In genomic region chr2:158305948-158306695, GRCm38 (mm10) we compare ENCODE assay signal across 9 mouse cellular contexts. TPM values are rescaled to one million over a fixed set of nuclear protein-coding genes. Genes with fewer than 3 reads are reported as not detected.
A peak's percentile ranks its signal among the peaks of the same experiment; 100 is the strongest.
DNase-seq lines count a peak whose midpoint lies in the region; ATAC-seq and TF ChIP-seq lines count a peak whose summit lies in the region.
"Had no signal": no experiment of that assay in that cellular context is flagged by ENCODE, and none has a peak within 500 bp of the region (broad histone marks: within the 10 kb centered on the region; RNA-seq: fewer than 3 reads in every experiment).

TSS of gene Lbp (plus strand) at chr2:158306493.

- 0 out of 2 replicates have a peak, but pooled peaks cover 2% of the 10 kb centered on the region for H3K4me1 ChIP-seq in hindbrain, embryonic 11.5 days (replicated peaks; ENCODE audit: control insufficient read depth, insufficient read depth, low read length)
- H3K4me1 ChIP-seq in hindbrain, embryonic 16.5 days (ENCODE audit: control insufficient read depth, insufficient read depth, low read depth, low read length) = no peaks in the 10 kb centered on the region
- H3K4me1 ChIP-seq in intestine, postnatal 0 days (replicated peaks; ENCODE audit: control insufficient read depth, insufficient read depth, low read length) = no peaks in the 10 kb centered on the region; the same call in 1 of the 2 replicates
- H3K4me1 ChIP-seq in stomach, embryonic 15.5 days = 0 out of 2 replicates have a peak, but pooled peaks cover 6% of the 10 kb centered on the region

- TF ChIP-seq CTCF in intestine, postnatal 0 days (IDR thresholded peaks at IDR 0.05; ENCODE audit: low read depth) = no peak

- intact Hi-C loops in gastrocnemius, postnatal 14 days (cut with DNase I; ENCODE audit: low total_unique reads) = no loop called here

- DNase-seq in hindbrain, embryonic 11.5 days (ENCODE audit: low spot score) = peak; percentile 23
- DNase-seq in gastrocnemius, postnatal 14 days = peak; percentile 60
- peak; percentile 83 to 90 for DNase-seq in lung, adult 18-20 months
- no peak for DNase-seq in cerebellum, postnatal 10 days

- H3K4me3 ChIP-seq in hindbrain, embryonic 11.5 days (ENCODE audit: low read depth, low read length) = no peak within 1 kb of the TSS
- H3K4me3 ChIP-seq in hindbrain, embryonic 16.5 days (ENCODE audit: low read length) = no peak within 1 kb of the TSS
- H3K4me3 ChIP-seq in intestine, postnatal 0 days (ENCODE audit: low read depth, low read length) = no peak within 1 kb of the TSS
- H3K4me3 ChIP-seq in stomach, embryonic 15.5 days (replicated peaks) = no peak within 1 kb of the TSS
- H3K4me3 ChIP-seq: limb, embryonic 15.5 days had no signal

- H3K9ac ChIP-seq in hindbrain, embryonic 11.5 days (ENCODE audit: low read depth, low read length) = no peak within 1 kb of the TSS
- no peak within 1 kb of the TSS for H3K9ac ChIP-seq in hindbrain, embryonic 16.5 days (ENCODE audit: low read depth, low read length)
- H3K9ac ChIP-seq in intestine, postnatal 0 days (ENCODE audit: low read depth, low read length) = no peak within 1 kb of the TSS
- H3K9ac ChIP-seq in stomach, embryonic 15.5 days = no peak within 1 kb of the TSS
- H3K9ac ChIP-seq: limb, embryonic 15.5 days had no signal

- ATAC-seq in hindbrain, embryonic 11.5 days (ENCODE audit: low FRiP score) = peak; percentile 27; the same call in 1 of the 2 replicates
- ATAC-seq in hindbrain, embryonic 16.5 days = no peak
- ATAC-seq in intestine, postnatal 0 days = peak; percentile 81
- peak; percentile 74 for ATAC-seq in stomach, embryonic 15.5 days (ENCODE audit: insufficient read depth, low FRiP score, low read depth)
- ATAC-seq in activated CD4-positive, CD25-positive, alpha-beta regulatory T cell, adult 4 months = no peak

- H3K9me3 ChIP-seq in hindbrain, embryonic 11.5 days (ENCODE audit: control insufficient read depth, low read length) = no peaks in the 10 kb centered on the region
- H3K9me3 ChIP-seq in hindbrain, embryonic 16.5 days (ENCODE audit: control insufficient read depth, low read length) = no peaks in the 10 kb centered on the region
- H3K9me3 ChIP-seq in intestine, postnatal 0 days (ENCODE audit: control insufficient read depth) = no peaks in the 10 kb centered on the region
- H3K9me3 ChIP-seq in stomach, embryonic 15.5 days = no peaks in the 10 kb centered on the region
- H3K9me3 ChIP-seq: limb, embryonic 15.5 days had no signal

- WGBS in hindbrain, embryonic 11.5 days = 49% methylated on average over 13 of the region's 13 CpGs
- 48% methylated on average over 13 of the region's 13 CpGs for WGBS in hindbrain, embryonic 16.5 days
- WGBS in intestine, postnatal 0 days = 19% methylated on average over 12 of the region's 13 CpGs
- WGBS in stomach, embryonic 15.5 days = 24% methylated on average over 13 of the region's 13 CpGs

- no peaks in the 10 kb centered on the region for H3K27me3 ChIP-seq in hindbrain, embryonic 11.5 days (ENCODE audit: control insufficient read depth, insufficient read depth, low read length)
- H3K27me3 ChIP-seq in hindbrain, embryonic 16.5 days (replicated peaks; ENCODE audit: control insufficient read depth, insufficient read depth, low read length) = no peaks in the 10 kb centered on the region
- H3K27me3 ChIP-seq in intestine, postnatal 0 days (replicated peaks; ENCODE audit: control insufficient read depth, insufficient read depth, low read length) = no peaks in the 10 kb centered on the region
- H3K27me3 ChIP-seq in stomach, embryonic 15.5 days (replicated peaks) = no peaks in the 10 kb centered on the region
- H3K27me3 ChIP-seq: limb, embryonic 15.5 days had no signal

- H3K36me3 ChIP-seq in hindbrain, embryonic 11.5 days (ENCODE audit: control insufficient read depth, insufficient read depth, low read length) = no peaks in the 10 kb centered on the region
- H3K36me3 ChIP-seq in hindbrain, embryonic 16.5 days (ENCODE audit: control insufficient read depth, insufficient read depth, low read length) = no peaks in the 10 kb centered on the region
- no peaks in the 10 kb centered on the region for H3K36me3 ChIP-seq in intestine, postnatal 0 days (ENCODE audit: control insufficient read depth, insufficient read depth)
- no peaks in the 10 kb centered on the region for H3K36me3 ChIP-seq in stomach, embryonic 15.5 days
- H3K36me3 ChIP-seq: limb, embryonic 15.5 days had no signal

- no peak within 1 kb of the TSS for H3K27ac ChIP-seq in hindbrain, embryonic 11.5 days (ENCODE audit: low read depth, low read length)
- no peak within 1 kb of the TSS for H3K27ac ChIP-seq in hindbrain, embryonic 16.5 days (ENCODE audit: low read depth, low read length)
- no peak within 1 kb of the TSS; the same call in 1 of the 2 replicates for H3K27ac ChIP-seq in intestine, postnatal 0 days (ENCODE audit: low read depth, low read length)
- peak within 1 kb of the TSS; percentile 28; the same call in 1 of the 2 replicates for H3K27ac ChIP-seq in stomach, embryonic 15.5 days
- H3K27ac ChIP-seq: limb, embryonic 15.5 days had no signal

- no peak within 1 kb of the TSS for H3K4me2 ChIP-seq in hindbrain, embryonic 11.5 days (replicated peaks; ENCODE audit: low read depth, low read length)
- no peak within 1 kb of the TSS for H3K4me2 ChIP-seq in hindbrain, embryonic 16.5 days (ENCODE audit: low read length)
- peak within 1 kb of the TSS; percentile 9 for H3K4me2 ChIP-seq in intestine, postnatal 0 days (replicated peaks; ENCODE audit: low read depth)
- peak within 1 kb of the TSS; percentile 24 for H3K4me2 ChIP-seq in stomach, embryonic 15.5 days
- H3K4me2 ChIP-seq: limb, embryonic 15.5 days had no signal

RNA-seq across cellular contexts. Expression of gene Lbp, which starts in this region (rescaled TPM):
- 2.7 and 3.4 TPM in 2 replicates for polyA plus RNA-seq in hindbrain, embryonic 11.5 days (2014; fragmentation: Nextera tagmentation; extraction: Ambion mirVana)
- polyA plus RNA-seq in hindbrain, embryonic 16.5 days (2015; fragmentation: Nextera tagmentation; extraction: Ambion mirVana) = 6.2 TPM in 2 replicates
- total RNA-seq in gastrocnemius, postnatal 14 days (2021) = 10 to 100 TPM in 1 of 2 experiments, 1 to 10 TPM in 1; 7.8 to 12.7 TPM
- polyA plus RNA-seq in intestine, postnatal 0 days (2015; fragmentation: Nextera tagmentation; extraction: Ambion mirVana) = 4.9 and 6.2 TPM in 2 replicates
- polyA plus RNA-seq in stomach, embryonic 15.5 days (2015; fragmentation: Nextera tagmentation; extraction: Ambion mirVana) = 6.0 and 8.2 TPM in 2 replicates
- under 1 TPM; 0.37 to 0.41 TPM for polyA plus RNA-seq in activated CD4-positive, CD25-positive, alpha-beta regulatory T cell, adult 4 months (2017; shearing (Covaris generic))

Comparison
In these comparisons a context has a peak if more than half of its experiments do, and no peak if none do; other contexts are left out.
1. ATAC-seq: peak in hindbrain, embryonic 11.5 days (single experiment), intestine, postnatal 0 days (single experiment) and stomach, embryonic 15.5 days (single experiment); none in hindbrain, embryonic 16.5 days (single experiment) and activated CD4-positive, CD25-positive, alpha-beta regulatory T cell, adult 4 months (single experiment).
2. DNase-seq: peak in hindbrain, embryonic 11.5 days (single experiment), gastrocnemius, postnatal 14 days (single experiment) and lung, adult 18-20 months (2 of 2); none in cerebellum, postnatal 10 days (0 of 2).
3. H3K4me2 ChIP-seq: peak in intestine, postnatal 0 days (single experiment) and stomach, embryonic 15.5 days (single experiment); none in hindbrain, embryonic 11.5 days (single experiment) and hindbrain, embryonic 16.5 days (single experiment).